Mouse (Mus musculus) neural tube, embryonic 14.5 days (tissue): ENCODE results near the gene Defb3. TPM values are rescaled to one million over a fixed set of nuclear protein-coding genes. Genes with fewer than 3 reads are reported as not detected.
"Not testable (repeated sequence)": the region's sequence is repeated elsewhere in the genome, so short reads cannot be mapped to it uniquely, and the experiment has no call there.

Experiments
- ATAC-seq: fragments of 200-750 bp; cut with Nextera tagmentation; 2 replicates; pipeline ENCODE4 v1.8.0; 2017; ENCODE audit warnings: low read depth, mild to moderate bottlenecking, moderate TSS enrichment, moderate library complexity
- H3K27ac ChIP-seq: fragments of 300-500 bp; sonication (generic); 2 replicates; pipeline ENCODE4 v1.5.1; 2014; ENCODE audit warnings: low read depth, mild to moderate bottlenecking, control low read depth, low read length, moderate library complexity, mixed read lengths
- H3K27me3 ChIP-seq: fragments of 300-500 bp; sonication (generic); 2 replicates; pipeline ENCODE4 v1.6.1; 2014; ENCODE audit warnings: low read length; ENCODE audit not compliant: control insufficient read depth, insufficient read depth
- H3K36me3 ChIP-seq: fragments of 300-500 bp; sonication (generic); 2 replicates; pipeline ENCODE4 v1.6.1; 2014; ENCODE audit warnings: low read length, mixed read lengths; ENCODE audit not compliant: control insufficient read depth, insufficient read depth
- H3K4me1 ChIP-seq: fragments of 300-500 bp; sonication (generic); 2 replicates; pipeline ENCODE4 v1.6.1; 2014; ENCODE audit warnings: low read length; ENCODE audit not compliant: control insufficient read depth, insufficient read depth
- H3K4me2 ChIP-seq: fragments of 300-500 bp; sonication (generic); 2 replicates; pipeline ENCODE4 v1.6.1; 2014; ENCODE audit warnings: mild to moderate bottlenecking, low read depth, low read length, control low read depth
- H3K4me3 ChIP-seq: fragments of 300-500 bp; sonication (generic); 2 replicates; pipeline ENCODE4 v1.5.1; 2014; ENCODE audit warnings: low read depth, low read length, control low read depth, mixed read lengths
- H3K9ac ChIP-seq: fragments of 300-500 bp; sonication (generic); replicated peaks from 2 replicates; pipeline ENCODE4 v1.6.1; 2014; ENCODE audit warnings: low read depth, mild to moderate bottlenecking, control low read depth, low read length, mixed read lengths
- H3K9me3 ChIP-seq: fragments of 300-500 bp; sonication (generic); 2 replicates; pipeline ENCODE4 v1.6.1; 2016; ENCODE audit warnings: low read length; ENCODE audit not compliant: control insufficient read depth
- WGBS: fragments of 180-500 bp; shearing (Covaris S2); extraction: QIAGEN DNeasy Blood & Tissue Kit; methylation state at CpG from one replicate; pipeline ENCODE4 v1.1.7; 2014; 5-methylcytosine and 5-hydroxymethylcytosine counted together
- polyA plus RNA-seq: library from polyadenylated mRNA; unstranded; fragments of >200 nt; fragmentation: Nextera tagmentation; extraction: Ambion mirVana; gene quantifications from 2 replicates; pipeline ENCODE4 v1.2.1, GENCODE M21; 2014

Defb3 gene
- not detected in 2 replicates for polyA plus RNA-seq

DNA sequence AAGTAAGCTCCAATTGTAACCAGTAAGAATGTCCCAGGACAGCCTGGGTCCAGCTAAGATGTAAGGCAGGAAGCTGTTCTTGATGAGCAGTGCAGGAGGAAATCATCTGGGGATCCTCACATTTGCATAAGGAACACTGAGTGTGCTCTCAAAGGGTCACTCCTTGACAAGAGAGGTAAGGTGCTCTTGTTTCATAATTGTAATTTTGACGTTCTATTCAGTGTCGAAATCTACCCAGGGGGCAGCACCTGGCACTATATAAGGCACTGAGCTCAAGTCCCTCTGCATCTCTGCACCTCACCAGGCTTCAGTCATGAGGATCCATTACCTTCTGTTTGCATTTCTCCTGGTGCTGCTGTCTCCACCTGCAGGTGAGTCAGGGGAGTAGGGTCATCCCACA lies at the start of gene Defb3:
TSS of gene Defb3 (plus strand) at position 301 of the 400 bp plus-strand sequence.
- H3K9me3 ChIP-seq, H3K9ac ChIP-seq, H3K4me3 ChIP-seq, H3K36me3 ChIP-seq, H3K27ac ChIP-seq, H3K4me2 ChIP-seq, H3K4me1 ChIP-seq, H3K27me3 ChIP-seq, ATAC-seq: not testable (repeated sequence)
- 29% methylated on average over 2 of the region's 2 CpGs for WGBS

DNA sequence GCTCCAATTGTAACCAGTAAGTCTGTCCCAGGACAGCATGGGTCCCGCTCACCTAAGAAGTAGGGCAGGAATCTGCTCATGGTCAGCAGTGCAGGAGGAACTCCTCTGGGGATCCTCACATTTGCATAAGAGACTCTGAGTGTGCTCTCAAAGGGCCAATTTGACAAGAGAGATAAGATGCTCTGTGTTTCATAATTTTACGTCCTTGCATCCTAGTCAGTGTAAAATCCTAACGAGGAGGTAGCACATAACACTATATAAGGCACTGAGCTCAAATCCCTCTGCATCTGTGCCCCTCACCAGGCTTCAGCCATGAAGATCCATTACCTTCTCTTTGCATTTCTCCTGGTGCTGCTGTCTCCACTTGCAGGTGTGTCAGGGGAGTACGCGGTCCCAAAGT lies 45.9 kb upstream of the Defb3 start, which contains the start of gene Defb5:
TSS of gene Defb5 (plus strand) at position 301 of the 400 bp plus-strand sequence.
- 95% methylated on average over 5 of the region's 5 CpGs for WGBS
- H3K36me3 ChIP-seq: no peaks in the 10 kb centered on the region
- H3K9ac ChIP-seq: no peak within 1 kb of the TSS
- no peak within 1 kb of the TSS for H3K4me2 ChIP-seq
- H3K9me3 ChIP-seq: no peaks in the 10 kb centered on the region
- no peak within 1 kb of the TSS for H3K4me3 ChIP-seq
- ATAC-seq: no peak
- H3K27ac ChIP-seq: no peak within 1 kb of the TSS
- H3K4me1 ChIP-seq: no peaks in the 10 kb centered on the region
- H3K27me3 ChIP-seq: no peaks in the 10 kb centered on the region

DNA sequence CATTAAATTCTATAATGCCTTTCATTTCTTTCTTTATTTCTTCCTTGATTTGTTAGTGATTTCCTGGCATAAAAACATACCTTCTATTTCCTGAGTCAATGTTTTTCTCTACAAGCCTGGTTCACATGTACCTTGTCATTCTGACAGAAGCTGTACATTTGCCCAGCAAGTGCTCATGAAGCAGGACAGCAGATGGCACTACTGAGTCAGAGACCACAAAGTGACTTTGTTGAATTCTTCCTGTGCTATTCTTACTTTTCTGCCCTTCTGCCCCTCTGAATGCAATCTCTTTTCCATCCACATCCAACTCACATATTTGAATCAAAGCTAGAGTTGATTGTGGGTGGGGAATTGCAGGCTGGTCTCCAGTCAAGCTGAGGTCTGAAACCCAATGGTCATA lies 35.0 kb upstream of the Defb3 start:
- Histone ChIP-seq H3K4me2 (no peak overlapping the region), H3K9ac (no peak overlapping the region), H3K27ac (no peak overlapping the region), H3K36me3 (no peaks in the 10 kb centered on the region), H3K4me3 (no peak overlapping the region), H3K4me1 (no peaks in the 10 kb centered on the region), H3K27me3 (no peaks in the 10 kb centered on the region), H3K9me3 (no peaks in the 10 kb centered on the region)
- no peak for ATAC-seq

DNA sequence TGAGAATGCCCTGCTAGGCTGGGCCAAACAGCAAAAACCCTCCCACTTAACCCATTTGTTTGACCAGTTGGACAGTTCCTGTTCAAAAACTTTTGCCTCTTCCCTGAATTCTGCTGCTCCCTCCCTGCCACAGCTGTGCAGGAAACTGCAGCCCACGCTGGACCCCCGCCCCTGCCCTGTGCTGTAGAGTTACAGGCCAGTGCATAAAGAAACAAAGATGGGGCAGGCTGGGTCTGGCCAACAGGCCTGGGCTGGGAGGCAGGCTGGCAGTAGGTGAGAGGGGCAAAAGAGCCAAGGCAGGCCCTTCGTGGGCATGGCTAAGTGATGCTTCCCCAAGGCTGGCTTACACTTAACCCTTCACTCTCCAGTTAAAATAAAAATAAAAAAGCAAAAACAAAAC lies 33.5 kb upstream of the Defb3 start:
- Histone ChIP-seq H3K27ac (no peak overlapping the region), H3K36me3 (no peaks in the 10 kb centered on the region), H3K27me3 (no peaks in the 10 kb centered on the region), H3K9me3 (no peaks in the 10 kb centered on the region), H3K4me2 (no peak overlapping the region), H3K9ac (no peak overlapping the region), H3K4me3 (no peak overlapping the region), H3K4me1 (no peaks in the 10 kb centered on the region)
- WGBS: 52% methylated on average over 3 of the region's 3 CpGs
- no peak for ATAC-seq

DNA sequence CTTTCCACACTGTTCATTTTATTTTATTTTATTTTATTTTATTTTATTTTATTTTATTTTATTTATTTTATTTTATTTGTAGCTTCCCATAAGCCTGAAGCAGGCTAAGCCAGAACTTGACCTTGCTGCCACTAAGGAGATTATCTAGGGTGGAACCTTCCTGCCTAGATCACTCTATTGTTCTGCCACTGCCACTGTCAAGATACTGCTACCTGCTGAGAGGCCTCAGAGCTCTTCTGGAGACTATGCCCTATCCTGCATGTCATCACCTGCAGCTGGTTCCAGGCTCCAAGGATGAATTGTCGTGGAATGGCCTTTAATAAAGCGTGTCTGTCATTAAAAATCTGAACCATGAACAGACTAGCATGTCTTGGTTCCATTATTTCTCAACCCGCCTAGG lies 5.2 kb downstream of the Defb3 start:
- not testable (repeated sequence) for ATAC-seq, H3K9me3 ChIP-seq, H3K9ac ChIP-seq, H3K4me1 ChIP-seq, H3K36me3 ChIP-seq, H3K27ac ChIP-seq, H3K4me3 ChIP-seq, H3K27me3 ChIP-seq, H3K4me2 ChIP-seq
- WGBS: 74% methylated on average over 3 of the region's 3 CpGs

DNA sequence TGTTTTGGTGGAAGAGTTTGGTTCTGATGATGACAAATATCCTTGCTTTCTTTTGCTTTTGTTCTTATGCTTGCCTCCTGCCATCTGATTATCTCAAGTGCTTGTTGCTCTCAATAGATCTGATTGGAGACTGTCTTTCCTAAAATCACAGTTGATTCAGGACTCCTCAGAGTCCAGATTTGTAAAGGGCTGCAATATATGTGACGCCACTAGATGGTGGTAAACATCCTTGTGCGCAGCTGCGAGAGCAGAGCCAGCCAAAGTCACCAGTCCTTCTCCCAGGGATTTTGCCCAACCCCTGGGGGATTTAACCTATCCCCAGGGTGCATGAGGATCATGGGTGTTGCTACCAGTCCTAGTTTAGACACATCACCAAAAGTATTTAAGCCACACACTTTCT lies 38.7 kb downstream of the Defb3 start:
- Histone ChIP-seq H3K36me3 (no peaks in the 10 kb centered on the region), H3K9ac (no peak overlapping the region), H3K9me3 (peaks cover 2% of the 10 kb centered on the region; the same call in 1 of the 2 replicates), H3K27me3 (no peaks in the 10 kb centered on the region), H3K4me1 (no peaks in the 10 kb centered on the region), H3K27ac (no peak overlapping the region), H3K4me3 (no peak overlapping the region), H3K4me2 (no peak overlapping the region)
- ATAC-seq: no peak
- WGBS: 3% methylated on average over 3 of the region's 3 CpGs

Other genes with a start within 250 kb of the Defb3 start
- not detected in 2 replicates for gene Defb39, start 228.6 kb upstream of the Defb3 start, polyA plus RNA-seq
- gene Defb12, start 178.5 kb upstream of the Defb3 start, polyA plus RNA-seq: not detected in 2 replicates
- not detected in 2 replicates for gene Defb34, start 169.6 kb upstream of the Defb3 start, polyA plus RNA-seq
- not detected in 2 replicates for gene Gm45826, start 152.6 kb upstream of the Defb3 start, polyA plus RNA-seq
- gene Defb14, start 99.0 kb upstream of the Defb3 start, polyA plus RNA-seq: not detected in 2 replicates
- not detected in 2 replicates for gene Defb4, start 94.7 kb upstream of the Defb3 start, polyA plus RNA-seq
- gene Defb6, start 67.9 kb upstream of the Defb3 start, polyA plus RNA-seq: not detected in 2 replicates
- gene Defb46, start 53.4 kb upstream of the Defb3 start, polyA plus RNA-seq: not detected in 2 replicates
- gene Defb5, start 45.8 kb upstream of the Defb3 start, polyA plus RNA-seq: not detected in 2 replicates
- not detected in 2 replicates for gene Defb8, start 154.2 kb downstream of the Defb3 start, polyA plus RNA-seq
- not detected in 2 replicates for gene Defb7, start 201.7 kb downstream of the Defb3 start, polyA plus RNA-seq